Mouse (Mus musculus) T-helper 1 cell (primary cell): ENCODE measurements around the gene Exoc8.

ENCODE experiments used
- in situ Hi-C: fragments of 300-600 bp; cut with MboI, MseI; formaldehyde crosslinking; loops from one replicate; pipeline ENCODE4 v1.15.1; 2025; ENCODE audit warnings: high pct_unique_total_duplicates

Exoc8 gene

GRCm38 (mm10) chr8:124897386-124898250 lies at the start of gene Exoc8, which contains the start of gene Sprtn:
Exoc8 (minus strand) TSS chr8:124897705.
Sprtn (plus strand) TSS chr8:124897886.
- in situ Hi-C loops = no loop called here

DNA sequence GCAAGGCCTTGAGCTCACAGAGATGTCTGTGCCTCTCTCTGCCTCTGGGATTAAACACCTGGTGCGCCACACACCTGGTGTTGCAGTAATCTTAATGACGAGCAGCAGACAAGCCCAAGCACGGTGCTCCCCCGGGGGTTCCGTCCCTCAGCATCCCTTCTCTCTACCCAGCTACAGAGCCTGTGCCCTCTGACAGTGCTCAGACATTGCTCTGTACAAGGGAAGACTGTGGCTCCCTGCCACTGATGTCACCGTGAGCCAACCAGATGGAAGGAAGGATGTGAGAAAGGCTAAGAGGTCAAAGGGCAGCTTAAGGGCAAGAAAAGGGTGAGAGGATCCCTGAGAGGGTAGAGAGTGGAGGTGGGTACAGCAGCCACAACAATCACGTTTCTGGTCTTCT lies 46.9 kb upstream of the Exoc8 start:
- in situ Hi-C loops = no loop called here

DNA sequence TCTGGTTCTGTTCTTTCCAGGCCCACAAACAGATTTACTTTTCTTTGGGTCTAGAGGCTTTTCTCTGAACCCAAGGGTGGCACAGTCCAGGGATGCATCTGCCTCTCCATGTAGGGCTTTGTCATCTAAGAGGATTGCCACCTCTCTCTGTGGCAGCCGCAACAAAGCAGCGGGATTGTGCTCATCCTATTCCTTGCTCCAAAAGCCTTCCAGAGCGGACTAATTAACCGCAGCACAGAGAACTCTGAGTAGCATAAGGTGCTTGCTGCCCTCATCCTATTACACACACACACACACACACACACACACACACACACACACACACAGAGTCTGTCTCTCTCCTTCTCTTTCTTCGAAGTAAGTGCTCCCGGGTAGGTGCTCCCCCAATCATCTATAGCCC lies 46.3 kb upstream of the Exoc8 start:
- in situ Hi-C loops = no loop called here

GRCm38 (mm10) chr8:124937293-124937692 lies 39.8 kb upstream of the Exoc8 start:
- in situ Hi-C loops = no loop called here

DNA sequence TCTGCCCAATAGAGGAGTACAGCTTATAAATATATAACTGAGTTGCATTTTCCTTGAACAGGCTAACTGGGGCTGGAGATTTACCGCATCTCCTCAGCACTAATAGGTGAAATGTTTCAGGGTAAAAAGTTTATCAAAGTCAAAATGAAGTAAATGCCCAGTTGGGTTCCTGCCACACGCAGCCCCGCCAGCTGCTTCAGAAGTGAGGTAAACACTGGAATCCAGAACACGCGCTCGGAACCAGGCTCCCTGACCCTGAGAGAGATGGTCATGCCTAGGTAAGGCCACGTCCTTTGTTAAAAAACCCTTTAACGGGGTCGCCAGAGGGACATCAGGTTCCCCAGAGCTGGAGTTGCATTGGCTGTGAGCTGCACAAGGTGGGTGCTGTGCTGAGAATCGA lies 39.2 kb upstream of the Exoc8 start:
- in situ Hi-C loops = no loop called here

DNA sequence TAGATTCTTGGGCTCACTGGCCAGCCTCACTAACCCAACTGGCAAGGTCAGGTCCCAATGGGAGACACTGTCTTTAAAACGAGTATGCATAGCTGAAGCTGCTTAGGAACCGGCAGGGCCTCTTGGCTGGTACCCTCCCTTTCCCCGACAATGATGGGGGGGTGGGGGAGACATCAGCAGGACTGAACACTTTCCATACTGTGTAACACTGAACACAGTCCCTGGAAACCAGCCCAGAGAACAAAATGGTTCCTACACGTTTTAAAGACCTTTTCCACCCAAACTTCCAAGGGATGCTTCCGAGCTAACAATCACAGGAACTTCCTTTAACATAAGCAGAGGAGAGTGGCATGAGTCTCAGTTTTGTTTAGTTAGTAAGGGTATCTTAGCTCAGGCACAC lies 37.6 kb upstream of the Exoc8 start:
- in situ Hi-C loops = no loop called here

DNA sequence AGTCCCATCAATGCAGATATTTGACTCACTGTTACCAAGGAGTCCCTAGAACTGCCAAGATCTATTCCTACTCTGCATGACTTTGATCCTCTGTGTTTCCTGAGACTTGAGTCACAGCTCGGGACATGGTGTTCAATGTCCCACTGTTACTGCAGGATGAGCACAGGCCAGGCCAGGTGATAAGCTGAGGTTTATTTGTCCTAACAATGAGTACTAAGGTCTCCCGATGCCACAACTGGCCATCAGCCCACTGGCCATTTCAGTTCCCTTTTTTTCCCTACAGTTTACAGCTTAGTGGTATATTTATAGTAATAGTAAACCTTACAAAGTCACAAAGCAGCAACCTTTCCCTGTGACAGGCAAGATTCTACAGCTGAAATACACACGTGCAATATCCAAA lies 34.9 kb upstream of the Exoc8 start:
- in situ Hi-C loops = no loop called here

DNA sequence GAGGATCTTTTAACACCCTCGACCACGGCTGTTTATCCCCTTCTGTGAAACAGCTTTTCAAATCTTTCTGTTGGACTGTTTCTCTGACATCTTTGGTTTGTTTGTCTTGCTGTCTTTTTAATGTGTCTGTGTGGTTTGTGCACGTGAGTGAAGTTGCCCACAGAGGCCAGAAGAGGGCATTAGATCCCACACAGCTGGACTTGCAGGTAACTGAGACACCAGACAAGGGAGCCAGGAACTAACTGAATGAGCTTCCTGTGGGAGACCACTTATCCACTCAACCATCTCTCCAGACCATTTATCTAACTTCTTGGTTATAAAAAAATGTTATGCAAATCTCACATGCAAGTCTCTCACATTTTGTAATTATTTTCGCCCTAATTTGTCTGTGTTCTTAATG lies 33.1 kb upstream of the Exoc8 start:
- in situ Hi-C loops = no loop called here

DNA sequence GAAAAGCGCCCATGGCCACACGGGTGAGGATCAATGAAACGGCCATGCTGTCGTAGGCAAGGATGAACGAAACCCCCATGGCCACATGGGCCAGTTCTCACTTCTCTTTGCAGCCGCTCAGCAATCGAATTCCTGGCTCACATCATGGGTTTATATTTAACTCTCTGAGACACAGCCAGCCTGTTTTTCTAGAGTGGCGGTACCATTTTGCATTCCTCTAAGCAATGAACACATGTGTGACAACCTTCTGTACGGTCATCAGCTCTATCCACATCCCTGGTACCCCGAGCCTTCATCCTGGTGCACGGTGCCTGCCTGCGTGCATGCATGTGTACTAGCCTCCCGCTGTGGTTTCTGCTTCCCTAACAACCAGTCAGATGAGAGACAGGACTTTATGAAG lies 32.6 kb upstream of the Exoc8 start:
- in situ Hi-C loops = no loop called here

- in situ Hi-C loops = no loop called here
Measured at GRCm38 (mm10) chr8:124929006-124929405, 31.5 kb upstream of the Exoc8 start.

DNA sequence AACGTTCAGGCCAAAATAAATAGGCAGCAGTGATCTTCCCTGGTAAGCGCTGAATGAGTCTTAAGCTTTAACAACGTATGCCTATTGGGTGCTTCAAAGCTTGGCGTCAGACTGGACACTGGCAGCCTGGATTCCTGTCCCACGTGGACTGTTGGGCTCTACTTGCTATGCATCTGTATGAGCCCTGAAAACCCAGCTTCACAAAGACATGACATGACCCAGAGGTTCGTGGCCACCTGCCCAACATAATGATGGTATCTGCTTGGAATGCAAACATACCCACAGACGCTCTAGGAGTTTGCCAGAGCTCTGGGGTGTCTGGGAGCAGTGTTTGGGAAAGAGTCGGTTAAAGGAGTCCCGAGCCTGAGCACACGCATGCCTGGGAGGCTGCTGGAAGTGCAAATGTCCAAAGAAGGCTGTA lies 28.9 kb upstream of the Exoc8 start:
- in situ Hi-C loops = no loop called here

GRCm38 (mm10) chr8:124925544-124926266 lies 28.2 kb upstream of the Exoc8 start:
- in situ Hi-C loops = no loop called here

- in situ Hi-C loops = no loop called here
Measured at GRCm38 (mm10) chr8:124923971-124924652, 26.6 kb upstream of the Exoc8 start.

DNA sequence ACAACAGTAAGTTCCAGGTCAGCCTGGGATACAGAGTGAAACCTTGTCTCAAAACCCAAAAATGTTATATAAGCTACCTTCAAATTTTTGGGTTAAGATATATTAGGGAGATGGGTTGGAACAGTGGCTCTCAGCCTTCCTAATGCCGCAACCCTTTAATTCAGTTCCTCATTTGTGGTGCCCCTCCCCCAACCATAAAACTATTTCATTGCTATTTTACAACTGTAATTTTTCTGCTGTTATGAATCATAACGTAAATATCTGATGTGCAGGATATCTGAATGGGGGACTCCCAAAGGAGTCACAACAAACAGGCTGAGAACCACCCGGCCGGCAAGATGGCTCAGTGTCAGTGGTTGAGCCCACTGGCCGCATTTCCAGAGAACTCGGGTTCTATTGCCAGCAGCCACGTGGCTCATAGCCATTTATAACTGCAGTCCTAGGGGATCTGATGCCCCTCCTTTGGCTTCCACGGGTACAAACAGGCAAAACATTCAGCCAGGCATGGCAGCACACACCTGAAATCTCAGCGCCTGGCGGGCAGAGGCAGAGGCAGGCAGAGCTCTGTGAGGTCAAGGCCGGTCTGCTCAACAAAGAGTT lies 25.1 kb upstream of the Exoc8 start:
- in situ Hi-C loops = no loop called here

- in situ Hi-C loops = no loop called here
Measured at GRCm38 (mm10) chr8:124921369-124922279, 24.1 kb upstream of the Exoc8 start.

- in situ Hi-C loops = no loop called here
Measured at GRCm38 (mm10) chr8:124917741-124918484, 20.4 kb upstream of the Exoc8 start.

DNA sequence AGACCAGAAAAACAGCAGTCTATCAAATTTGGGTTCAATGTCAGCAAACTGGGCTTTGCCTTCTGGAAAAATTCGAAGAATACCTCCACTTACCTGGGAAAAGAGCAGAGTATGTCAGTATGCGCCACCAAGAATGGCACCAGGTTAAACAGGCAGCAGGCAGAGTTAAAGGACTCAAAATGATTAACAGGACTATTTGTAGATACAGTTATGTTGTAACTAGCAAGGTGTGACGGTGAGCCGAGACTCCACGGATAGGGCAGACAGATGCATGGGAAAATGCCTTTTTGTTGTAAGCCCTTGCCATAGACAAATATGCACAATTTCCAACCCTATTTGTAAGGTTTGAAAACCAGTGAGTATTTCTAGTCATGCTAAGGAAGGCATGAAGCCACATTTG lies 16.6 kb upstream of the Exoc8 start:
- in situ Hi-C loops = no loop called here

DNA sequence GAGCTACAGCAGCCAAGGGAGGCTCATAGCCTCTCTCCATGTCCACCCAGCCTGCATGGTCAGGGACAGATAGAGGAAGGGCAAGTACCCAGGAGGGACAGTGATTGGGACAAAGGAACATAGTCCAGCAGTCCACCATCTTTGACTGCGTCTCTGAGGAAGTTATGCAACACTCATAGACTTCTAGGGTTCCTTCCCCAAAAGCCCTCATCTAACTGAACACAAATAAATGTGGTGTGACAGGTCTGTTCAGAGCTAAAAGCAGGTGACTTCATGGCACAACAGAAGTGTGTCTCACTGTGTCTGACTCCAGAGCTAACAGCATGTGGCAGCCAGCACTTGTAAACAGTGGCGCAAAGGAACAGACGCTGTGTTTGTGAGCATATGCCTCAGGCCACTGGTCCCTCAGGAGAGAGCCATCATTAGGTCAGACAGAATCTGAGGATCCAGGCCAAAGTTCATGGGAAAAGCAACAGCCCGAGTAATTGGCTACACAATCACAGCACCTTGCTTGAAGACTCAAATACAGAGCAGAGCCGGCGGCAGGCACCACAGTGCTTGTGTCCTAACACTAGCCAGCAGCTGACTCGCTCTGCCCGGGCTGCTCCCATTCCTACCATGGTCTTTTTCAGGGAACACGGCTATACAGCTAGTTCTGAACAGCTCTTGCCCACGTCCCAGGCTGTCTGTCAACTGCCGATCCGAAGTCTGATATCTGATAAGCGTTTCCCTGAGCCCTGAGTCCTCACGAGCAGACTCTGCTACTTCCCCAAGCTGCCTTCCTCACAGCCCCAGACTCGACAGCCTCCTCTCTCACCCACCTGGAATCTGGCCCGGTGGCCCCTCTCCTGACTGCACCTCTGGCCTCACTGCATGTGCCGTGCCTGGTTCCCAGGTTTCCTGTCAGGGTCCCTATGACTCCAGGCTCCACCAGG lies 14.7 kb upstream of the Exoc8 start:
- in situ Hi-C loops = no loop called here

GRCm38 (mm10) chr8:124910349-124910748 lies 12.8 kb upstream of the Exoc8 start:
- in situ Hi-C loops = no loop called here
